Mouse (Mus musculus): ENCODE data around the gene Afm.
A peak's percentile ranks its signal among the peaks of the same experiment; 100 is the strongest.

Gene Afm

DNA sequence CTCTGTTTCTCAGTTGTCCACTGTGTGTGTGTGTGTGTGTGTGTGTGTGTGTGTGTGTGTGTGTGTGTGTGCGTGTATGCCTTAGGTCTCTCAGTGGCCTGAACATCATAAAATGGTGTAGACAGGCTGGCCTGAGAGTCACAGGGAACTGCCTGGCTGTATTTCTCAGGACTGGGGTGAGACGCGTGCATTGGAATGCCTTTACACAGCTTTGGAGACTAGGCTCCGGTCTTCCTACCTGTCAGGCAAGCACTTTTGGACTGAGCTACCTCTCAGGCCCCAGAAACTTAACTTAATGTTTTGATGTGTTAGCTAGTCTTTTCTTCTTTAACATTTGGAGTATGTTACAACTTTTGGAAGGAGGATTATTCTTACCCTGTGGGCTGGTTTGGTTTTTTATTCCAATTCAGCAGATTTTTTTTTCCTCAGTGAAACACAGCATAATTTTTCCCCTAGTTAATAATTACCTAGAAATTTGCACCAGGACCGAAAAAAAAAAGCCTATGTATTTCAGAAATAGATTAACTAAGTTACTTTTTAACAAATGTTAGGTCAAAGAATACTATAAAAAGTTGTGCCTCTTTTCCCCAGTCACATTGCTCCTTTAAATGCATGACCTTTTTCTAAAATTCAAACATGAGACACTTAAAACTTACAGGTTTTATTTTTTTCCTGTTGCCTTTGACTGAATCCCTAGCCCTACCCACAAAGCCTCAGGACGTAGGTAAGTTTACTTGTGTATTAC is at the start of gene Afm:
Gene Afm, plus strand, starts transcription at position 577 of the 745 bp plus-strand sequence.
- no peak for DNase-seq

GRCm38 (mm10) chr5:90470836-90471235 is 47.9 kb upstream of the Afm start:
- no peak for DNase-seq

DNA sequence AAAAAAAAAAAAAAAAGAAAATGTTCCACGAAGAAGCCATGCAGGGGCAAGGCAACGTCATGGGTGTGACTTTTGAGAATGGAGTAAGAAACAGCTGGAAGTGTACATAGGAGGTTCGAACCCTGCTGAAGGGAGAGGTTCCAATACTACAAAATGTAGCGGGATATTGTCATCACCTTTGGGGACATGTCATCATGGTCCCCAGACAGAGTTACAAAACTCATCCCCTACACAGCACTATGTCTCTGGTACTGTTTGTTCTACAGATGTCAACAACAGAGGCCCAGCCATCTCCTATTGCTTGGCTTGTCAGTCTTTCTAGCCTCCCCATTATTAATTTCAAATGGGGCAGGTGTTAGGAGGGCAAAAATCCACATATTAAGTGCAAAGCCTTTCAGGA is 44.8 kb upstream of the Afm start:
- DNase-seq, result no peak

GRCm38 (mm10) chr5:90474369-90474768 is 44.4 kb upstream of the Afm start:
- DNase-seq, result no peak

- no peak for DNase-seq
Observed at GRCm38 (mm10) chr5:90476741-90477140, 42.0 kb upstream of the Afm start.

DNA sequence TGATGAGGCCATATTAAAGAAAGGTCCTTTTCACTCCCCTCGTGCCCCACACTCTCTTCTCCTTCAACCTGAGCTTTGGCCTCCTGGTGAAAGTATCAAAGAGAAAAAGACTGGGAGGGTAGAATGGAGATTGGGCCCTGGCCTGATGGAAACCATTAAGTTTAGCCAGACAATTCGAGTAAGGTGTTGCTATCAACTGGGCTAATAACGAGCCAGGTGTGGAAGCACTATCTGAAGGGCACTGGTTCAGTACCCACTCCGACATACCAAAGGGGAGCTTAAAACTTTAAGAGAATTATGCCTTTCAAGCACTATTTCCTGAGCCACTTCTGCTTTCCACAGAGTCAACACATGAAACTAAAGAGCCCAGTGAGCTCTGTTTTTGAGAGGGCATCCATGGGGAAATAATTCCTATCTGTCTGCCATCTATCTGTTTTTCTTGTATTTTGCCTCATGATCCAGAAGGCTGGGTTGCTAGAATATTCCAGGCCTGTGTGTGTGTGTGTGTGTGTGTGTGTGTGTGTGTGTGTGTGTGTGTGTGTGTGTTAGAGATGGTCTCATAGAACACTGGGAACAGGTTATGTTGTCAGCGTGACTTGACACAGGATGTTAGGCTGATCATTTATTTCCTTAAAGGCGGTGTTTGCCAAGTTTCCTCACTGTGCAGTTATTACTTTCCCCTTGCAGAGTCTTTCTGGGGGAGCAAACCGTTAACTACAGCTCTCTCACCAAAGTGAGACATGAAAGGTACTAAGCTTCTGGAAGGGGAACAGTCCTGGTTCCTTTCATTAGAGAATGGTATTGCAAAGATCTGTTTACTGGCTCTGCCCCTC is 41.2 kb upstream of the Afm start:
- no peak for DNase-seq

DNA sequence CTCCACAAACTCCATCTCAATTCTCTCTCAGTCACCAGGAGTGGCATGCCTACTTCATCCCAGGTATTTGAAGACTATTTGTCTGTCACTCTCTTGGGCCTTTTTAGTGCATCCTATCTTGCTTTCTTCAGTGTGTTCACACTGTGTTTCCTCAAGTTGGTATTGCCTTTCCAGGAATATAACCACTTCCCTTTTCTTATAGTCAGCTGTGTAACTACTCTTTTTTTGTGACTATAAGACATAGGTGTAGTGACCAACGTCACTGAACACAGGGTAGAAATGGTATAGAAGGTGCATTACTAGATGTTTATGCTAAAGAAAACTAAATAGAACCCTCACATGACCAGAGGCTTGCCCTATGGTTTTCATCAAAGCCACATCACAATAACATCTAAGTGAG is 39.8 kb upstream of the Afm start:
- no peak for DNase-seq

DNA sequence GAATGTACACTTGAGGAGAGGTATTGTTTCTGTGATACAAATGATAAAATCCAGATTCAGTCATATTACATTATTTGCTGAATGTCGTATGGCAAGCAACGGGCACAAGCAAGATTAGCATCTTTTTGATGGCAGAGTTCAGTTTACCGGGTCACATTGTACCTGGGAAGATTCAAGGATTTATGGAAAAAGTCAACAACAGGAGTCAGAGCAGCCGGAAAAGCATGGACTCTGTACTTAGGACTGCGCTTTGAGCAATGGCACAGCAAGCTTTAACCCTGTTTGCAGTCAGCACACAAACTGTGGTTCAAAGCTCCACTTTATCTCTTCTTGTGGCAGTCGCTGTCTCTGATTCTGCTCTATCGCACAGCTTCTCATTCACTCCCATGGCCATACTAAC is 33.1 kb upstream of the Afm start:
- no peak for DNase-seq

DNA sequence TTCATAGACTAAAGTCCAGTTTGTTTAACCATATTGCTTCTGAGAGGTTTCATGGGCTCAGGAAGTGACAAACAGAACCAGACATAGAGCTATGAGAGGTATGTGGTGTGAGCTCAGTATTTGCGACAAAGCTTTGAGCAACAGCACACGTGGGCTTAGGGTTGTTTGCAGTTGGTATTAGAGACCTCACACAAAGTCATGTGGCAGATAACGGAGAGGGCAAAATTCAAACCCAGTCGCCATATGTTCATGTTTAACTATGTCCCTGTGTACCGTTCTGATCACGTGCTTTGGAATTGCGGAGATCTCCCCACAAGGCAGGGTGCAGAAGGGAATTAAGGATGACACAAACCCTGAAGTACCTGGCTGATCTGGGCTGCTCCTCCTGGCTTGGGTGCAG is 30.4 kb upstream of the Afm start:
- DNase-seq, result no peak

GRCm38 (mm10) chr5:90490518-90490917 is 28.2 kb upstream of the Afm start, which contains the start of gene Afp:
TSS of gene Afp (plus strand) at chr5:90490737.
- no peak for DNase-seq

DNA sequence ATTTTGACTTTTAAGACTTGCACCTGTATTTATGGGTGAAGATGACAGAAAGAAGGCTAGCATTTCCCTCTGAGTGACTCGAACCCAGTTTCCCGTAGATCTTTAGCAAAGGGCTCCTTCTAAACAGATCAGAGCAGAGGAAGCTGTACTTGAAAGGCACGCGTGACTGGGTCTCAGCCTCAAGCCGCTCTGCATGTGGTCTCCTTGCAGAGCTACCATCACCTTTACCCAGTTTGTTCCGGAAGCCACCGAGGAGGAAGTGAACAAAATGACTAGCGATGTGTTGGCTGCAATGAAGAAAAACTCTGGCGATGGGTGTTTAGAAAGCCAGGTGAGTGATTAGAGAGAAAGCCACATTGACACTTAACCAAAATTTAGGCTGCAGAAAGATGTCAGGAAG is 26.3 kb upstream of the Afm start:
- no peak for DNase-seq

- DNase-seq, result no peak
Observed at GRCm38 (mm10) chr5:90494308-90494707, 24.4 kb upstream of the Afm start.

DNA sequence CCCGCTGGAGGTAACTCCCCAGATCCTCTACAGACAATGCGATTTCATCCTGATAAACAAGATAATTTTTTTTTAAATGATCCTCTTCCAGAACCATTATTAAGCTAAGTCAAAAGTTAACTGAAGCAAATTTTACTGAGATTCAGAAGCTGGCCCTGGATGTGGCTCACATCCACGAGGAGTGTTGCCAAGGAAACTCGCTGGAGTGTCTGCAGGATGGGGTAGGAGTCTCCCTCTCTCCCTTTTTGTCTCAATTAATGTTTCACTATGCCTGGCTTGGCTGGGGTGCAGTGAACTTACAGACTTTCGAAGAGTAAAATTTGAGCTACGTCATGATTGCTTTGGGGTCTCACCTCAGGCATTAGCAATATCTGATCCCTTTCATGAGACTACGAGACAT is 19.2 kb upstream of the Afm start:
- DNase-seq, result peak; percentile 11 to 23

DNA sequence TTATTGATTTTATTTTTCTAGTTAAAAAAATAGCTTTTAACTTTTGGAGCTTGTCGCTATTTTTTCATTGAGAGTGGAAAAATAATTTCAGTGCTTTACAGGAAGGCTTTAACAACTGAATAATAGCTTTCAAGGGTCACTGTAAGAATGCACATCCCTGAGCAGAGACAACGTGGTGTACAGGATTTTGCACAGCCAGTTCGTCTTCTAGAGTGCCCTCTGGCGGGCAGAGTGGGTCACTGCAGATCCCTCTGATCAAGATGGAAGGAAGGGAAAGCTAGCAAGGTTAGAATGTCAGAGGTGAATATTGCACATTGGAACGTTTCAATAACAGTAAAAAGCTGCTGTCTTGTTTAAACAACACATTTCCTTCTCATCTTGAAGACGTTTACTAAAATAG is 18.0 kb upstream of the Afm start:
- DNase-seq, result peak; percentile 87 to 89

- no peak for DNase-seq
Observed at GRCm38 (mm10) chr5:90501752-90502151, 17.0 kb upstream of the Afm start.

GRCm38 (mm10) chr5:90504742-90505141 is 14.0 kb upstream of the Afm start:
- DNase-seq, result no peak

- DNase-seq, result peak; percentile 23 to 32
Observed at GRCm38 (mm10) chr5:90506507-90506906, 12.2 kb upstream of the Afm start.

- peak; percentile 37 to 42 for DNase-seq
Observed at GRCm38 (mm10) chr5:90507411-90507949, 11.3 kb upstream of the Afm start.

- no peak for DNase-seq
Observed at GRCm38 (mm10) chr5:90509828-90510592, 8.7 kb upstream of the Afm start.

GRCm38 (mm10) chr5:90512288-90512955 is 6.3 kb upstream of the Afm start:
- DNase-seq, result no peak

DNA sequence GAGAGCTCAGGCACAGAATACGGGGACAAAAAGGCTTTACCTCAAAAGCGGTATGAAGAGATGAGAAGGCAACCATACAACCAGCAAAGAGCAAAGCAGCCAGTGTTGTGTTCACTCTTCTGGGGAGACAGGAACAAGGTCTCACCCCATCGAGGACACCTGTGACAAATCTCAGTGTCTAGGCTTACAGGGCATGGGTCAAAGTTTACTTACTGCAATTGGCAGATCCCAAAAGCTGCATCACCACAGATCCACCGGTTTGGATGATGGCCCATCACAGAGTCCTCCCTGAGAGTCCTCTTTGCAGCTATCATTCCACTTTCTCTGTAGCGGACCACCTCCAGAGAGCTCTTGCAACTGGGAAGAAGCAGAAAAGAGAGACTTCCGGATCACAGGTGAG is 3.2 kb upstream of the Afm start:
- no peak for DNase-seq

DNA sequence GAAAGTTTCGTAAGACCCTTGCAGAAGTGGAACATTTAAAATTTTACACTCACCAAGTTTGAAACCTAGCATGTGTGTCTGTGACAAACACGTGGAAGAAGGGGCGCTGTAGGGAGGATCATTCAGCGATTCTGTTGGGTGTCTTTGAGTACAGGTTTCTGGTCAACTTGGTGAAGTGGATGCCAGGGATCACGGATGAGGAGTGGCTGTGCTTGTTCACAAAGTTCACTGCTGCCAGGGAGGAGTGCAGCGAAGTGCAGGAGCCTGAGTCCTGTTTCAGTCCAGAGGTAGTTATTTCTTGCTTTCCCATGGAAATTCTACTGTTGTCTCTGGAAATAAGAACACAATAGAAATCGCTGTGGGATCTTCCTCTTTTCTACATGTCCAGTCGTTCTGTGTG is 32.5 kb downstream of the Afm start:
- DNase-seq, result no peak

DNA sequence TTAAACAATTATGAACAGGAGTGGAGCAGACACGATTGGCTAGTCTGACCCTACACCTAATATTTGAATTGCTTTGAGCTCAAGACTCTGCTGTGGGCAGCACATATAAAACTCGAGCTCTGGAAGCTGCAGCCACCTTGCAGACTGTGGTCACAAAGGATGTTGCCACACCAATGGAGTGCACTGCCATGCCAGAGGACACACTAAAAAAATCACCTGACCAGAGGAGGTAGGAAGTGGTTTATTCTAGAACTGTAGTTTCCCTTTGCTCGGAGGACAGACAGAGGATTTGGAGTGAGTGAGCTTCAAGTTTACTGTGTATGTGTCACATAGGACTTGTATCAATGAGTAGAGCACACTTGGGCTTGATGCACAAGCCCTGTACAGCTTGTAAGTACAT is 37.3 kb downstream of the Afm start:
- DNase-seq, result no peak
